Mouse (Mus musculus) embryonic fibroblast, embryonic 13.5 days (primary cell): ENCODE data around the gene Raly. TPM values are rescaled to one million over a fixed set of nuclear protein-coding genes. Genes with fewer than 3 reads are reported as not detected.
A peak's percentile ranks its signal among the peaks of the same experiment; 100 is the strongest.

Source experiments
- H3K27ac ChIP-seq: 2 replicates; pipeline ENCODE4 v1.5.1; 2012; ENCODE audit warnings: low read length, control low read depth, inconsistent platforms; ENCODE audit not compliant: insufficient read depth
- H3K4me1 ChIP-seq: 2 replicates; pipeline ENCODE4 v1.6.1; 2011; ENCODE audit warnings: low read length; ENCODE audit not compliant: control insufficient read depth, insufficient read depth
- H3K4me3 ChIP-seq: 2 replicates; pipeline ENCODE4 v1.5.1; 2011; ENCODE audit warnings: mild to moderate bottlenecking, control low read depth, low read length; ENCODE audit not compliant: insufficient read depth
- CTCF ChIP-seq: IDR thresholded peaks from 2 replicates; pipeline ENCODE4 v1.5.1; 2011; ENCODE audit warnings: mild to moderate bottlenecking, control low read depth, low read length, moderate library complexity, borderline replicate concordance; ENCODE audit not compliant: insufficient read depth
- POLR2A ChIP-seq: IDR thresholded peaks from 2 replicates; pipeline ENCODE4 v1.6.1; 2011; ENCODE audit warnings: low read depth, mild to moderate bottlenecking, control low read depth, low read length, moderate library complexity
- polyA plus RNA-seq: library from polyadenylated mRNA; stranded (reverse); fragments of >200 nt; gene quantifications from 2 replicates; pipeline ENCODE4 v1.2.4, GENCODE M21; 2011; ENCODE audit warnings: low read depth; ENCODE audit not compliant: missing spikeins, insufficient read length

The Raly gene
- polyA plus RNA-seq, 1 experiment: 168 TPM

GRCm38 (mm10) chr2:154803845-154804244, 12.9 kb downstream of the Raly start:
- Histone ChIP-seq H3K27ac (peak overlapping the region; percentile 34; the same call in 1 of the 2 replicates), H3K4me1 (peaks cover 10% of the 10 kb centered on the region), H3K4me3 (no peak overlapping the region)
- no peak for TF ChIP-seq POLR2A
- no peak for TF ChIP-seq CTCF

GRCm38 (mm10) chr2:154807689-154808088, 16.8 kb downstream of the Raly start:
- no peak for TF ChIP-seq POLR2A
- no peak for TF ChIP-seq CTCF
- H3K27ac ChIP-seq: no peak overlapping the region
- peaks cover 23% of the 10 kb centered on the region for H3K4me1 ChIP-seq
- no peak overlapping the region for H3K4me3 ChIP-seq

- H3K4me1 ChIP-seq: peaks cover 23% of the 10 kb centered on the region
Measured at GRCm38 (mm10) chr2:154809107-154809762, 18.3 kb downstream of the Raly start.

GRCm38 (mm10) chr2:154810821-154811220, 19.9 kb downstream of the Raly start:
- TF ChIP-seq POLR2A (no peak), CTCF (no peak)
- Histone ChIP-seq H3K4me3 (no peak overlapping the region), H3K27ac (peak overlapping the region; percentile 92), H3K4me1 (peaks cover 21% of the 10 kb centered on the region)

More at GRCm38 (mm10) chr2:154809107-154809762, 18.3 kb downstream of the Raly start:
- Histone ChIP-seq H3K4me3 (no peak overlapping the region), H3K27ac (peak overlapping the region; percentile 92)
- TF ChIP-seq CTCF (no peak), POLR2A (no peak)

GRCm38 (mm10) chr2:154813426-154813825, 22.5 kb downstream of the Raly start:
- Histone ChIP-seq H3K4me3 (no peak overlapping the region), H3K27ac (no peak overlapping the region)
- no peak for TF ChIP-seq CTCF
- TF ChIP-seq POLR2A: no peak

GRCm38 (mm10) chr2:154817089-154817488, 26.2 kb downstream of the Raly start:
- peaks cover 18% of the 10 kb centered on the region for H3K4me1 ChIP-seq
- TF ChIP-seq CTCF: no peak
- TF ChIP-seq POLR2A: no peak
- no peak overlapping the region for H3K27ac ChIP-seq
- H3K4me3 ChIP-seq: no peak overlapping the region

More at GRCm38 (mm10) chr2:154813426-154813825, 22.5 kb downstream of the Raly start:
- H3K4me1 ChIP-seq: peaks cover 22% of the 10 kb centered on the region

GRCm38 (mm10) chr2:154817788-154818187, 26.9 kb downstream of the Raly start:
- no peak overlapping the region for H3K4me3 ChIP-seq
- TF ChIP-seq CTCF (peak; percentile 21; the same call in 1 of the 2 replicates), POLR2A (no peak)
- no peak overlapping the region for H3K27ac ChIP-seq

GRCm38 (mm10) chr2:154818599-154818998, 27.7 kb downstream of the Raly start:
- Histone ChIP-seq H3K4me3 (no peak overlapping the region), H3K4me1 (peaks cover 18% of the 10 kb centered on the region), H3K27ac (no peak overlapping the region)
- TF ChIP-seq POLR2A (no peak), CTCF (no peak)

More at GRCm38 (mm10) chr2:154817788-154818187, 26.9 kb downstream of the Raly start:
- peaks cover 18% of the 10 kb centered on the region for H3K4me1 ChIP-seq

- no peak overlapping the region for H3K27ac ChIP-seq
- no peak overlapping the region for H3K4me3 ChIP-seq
- peaks cover 18% of the 10 kb centered on the region for H3K4me1 ChIP-seq
- TF ChIP-seq CTCF: no peak
- no peak for TF ChIP-seq POLR2A
Measured at GRCm38 (mm10) chr2:154820346-154820745, 29.4 kb downstream of the Raly start.

- H3K27ac ChIP-seq: no peak overlapping the region
- H3K4me3 ChIP-seq: no peak overlapping the region
- no peak for TF ChIP-seq POLR2A
- TF ChIP-seq CTCF: no peak
- peaks cover 4% of the 10 kb centered on the region for H3K4me1 ChIP-seq
Measured at GRCm38 (mm10) chr2:154826054-154826538, 35.2 kb downstream of the Raly start.
